Mouse (Mus musculus): ENCODE results near the gene AC131692.1. TPM values are rescaled to one million over a fixed set of nuclear protein-coding genes. Genes with fewer than 3 reads are reported as not detected.
A peak's percentile ranks its signal among the peaks of the same experiment; 100 is the strongest.
"Not testable (repeated sequence)": the region's sequence is repeated elsewhere in the genome, so short reads cannot be mapped to it uniquely, and the experiment has no call there.

Gene AC131692.1
- polyA plus RNA-seq, 1 experiment from 2014 or later = not detected

DNA sequence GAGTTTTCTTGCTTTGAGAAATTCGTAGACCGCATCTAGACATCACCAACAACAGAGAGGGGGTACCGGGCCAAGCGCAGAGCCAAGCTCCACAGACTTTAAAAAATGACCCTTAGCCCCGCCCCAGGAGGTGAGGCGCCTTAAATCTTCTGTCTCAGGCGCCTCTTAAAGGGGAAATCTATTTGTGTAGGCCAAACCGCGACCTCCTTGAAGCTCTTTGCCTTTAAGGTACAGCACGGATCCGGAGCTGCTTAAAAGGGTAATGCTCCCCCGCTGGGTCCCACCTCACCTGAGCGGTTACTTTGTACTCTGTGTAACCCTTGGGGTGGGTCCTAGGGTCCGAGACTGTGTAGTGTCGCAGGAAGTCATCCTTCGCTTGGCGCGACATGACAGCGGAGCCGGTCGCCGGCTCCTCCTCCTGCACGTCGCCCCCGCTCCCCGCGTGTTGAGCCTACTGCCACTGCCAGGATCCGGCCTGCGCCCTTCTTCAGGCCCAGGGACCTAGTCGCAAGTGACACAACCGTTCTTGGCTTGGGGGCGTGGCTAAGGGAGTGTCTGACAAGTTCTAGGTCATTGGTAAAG lies 33.6 kb downstream of the AC131692.1 start, which contains the start of gene Snx15:
TSS of gene Snx15 (minus strand) at position 545 of the 582 bp plus-strand sequence.
- peak; percentile 79 for TF ChIP-seq EP300 (IDR thresholded peaks at IDR 0.05; ENCODE audit: low read depth)
- no peak for TF ChIP-seq CTCF (IDR thresholded peaks at IDR 0.05; ENCODE audit: low read depth)
- peaks cover 22% of the 10 kb centered on the region for H3K4me1 ChIP-seq (ENCODE audit: insufficient read depth)
- under 1% methylated on average over 32 of the region's 32 CpGs for WGBS (ENCODE audit: insufficient replicate concordance)

DNA sequence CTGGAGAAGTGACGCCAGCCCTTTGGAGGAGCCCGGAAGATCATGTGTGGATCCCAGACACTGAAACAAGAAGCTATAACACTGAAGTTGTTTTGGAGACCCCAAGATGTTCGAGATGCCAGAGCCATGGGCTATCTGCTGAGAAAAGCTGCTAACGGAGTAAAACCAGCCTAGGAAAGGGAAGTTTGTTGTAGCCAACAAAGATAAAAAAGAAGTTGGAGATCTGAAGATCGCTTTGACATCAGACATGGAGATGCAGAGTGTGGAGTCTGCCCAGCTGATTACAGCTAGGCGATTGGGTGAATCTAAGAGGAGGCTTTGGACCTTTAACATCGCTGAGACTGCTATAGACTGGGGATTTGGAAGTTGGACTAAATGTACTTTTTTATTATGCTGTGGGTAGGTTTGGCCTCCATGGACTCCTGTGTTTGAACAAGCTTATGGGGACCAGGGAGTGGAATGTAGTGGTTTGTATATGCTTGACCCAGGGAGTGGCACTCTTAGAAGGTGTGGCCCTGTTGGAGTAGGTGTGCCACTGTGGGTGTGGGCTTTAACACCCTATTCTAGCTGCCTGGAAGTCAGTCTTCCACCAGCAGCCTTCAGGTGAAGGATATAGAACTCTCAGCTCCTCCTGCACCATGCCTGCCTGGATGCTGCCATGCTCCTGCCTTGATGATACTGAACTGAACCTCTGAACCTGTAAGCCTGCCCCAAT lies 36.4 kb downstream of the AC131692.1 start:
- H3K27ac ChIP-seq (ENCODE audit: low read depth); DNase-seq; ATAC-seq; H3K9me3 ChIP-seq (ENCODE audit: low read length); H3K4me3 ChIP-seq (ENCODE audit: low read depth, low read length); H3K36me3 ChIP-seq (replicated peaks; ENCODE audit: insufficient read depth, low read length); H3K27me3 ChIP-seq (ENCODE audit: insufficient read depth, low read length); H3K9ac ChIP-seq (replicated peaks): not testable (repeated sequence)
- H3K4me1 ChIP-seq (ENCODE audit: insufficient read depth) = peaks cover 33% of the 10 kb centered on the region
- 69% methylated on average over 7 of the region's 7 CpGs for WGBS (ENCODE audit: insufficient replicate concordance)
- peak overlapping the region; percentile 60; the same call in 1 of the 2 replicates for H3K4me2 ChIP-seq (ENCODE audit: low read depth, low read length)

More for the DNA sequence above, 33.6 kb downstream of the AC131692.1 start, which contains the start of gene Snx15:
- H3K4me3 ChIP-seq (ENCODE audit: low read depth, low read length) = peak within 1 kb of the TSS; percentile 54
- DNase-seq (peak; percentile 96), ATAC-seq (peak; percentile 92)
- no peaks in the 10 kb centered on the region for H3K27me3 ChIP-seq (ENCODE audit: insufficient read depth, low read length)
- no peaks in the 10 kb centered on the region for H3K36me3 ChIP-seq (replicated peaks; ENCODE audit: insufficient read depth, low read length)
- H3K27ac ChIP-seq (ENCODE audit: low read depth) = peak within 1 kb of the TSS; percentile 90
- H3K9ac ChIP-seq (replicated peaks) = peak within 1 kb of the TSS; percentile 66
- peak within 1 kb of the TSS; percentile 74 for H3K4me2 ChIP-seq (ENCODE audit: low read depth, low read length)
- H3K9me3 ChIP-seq (ENCODE audit: low read length) = no peaks in the 10 kb centered on the region

DNA sequence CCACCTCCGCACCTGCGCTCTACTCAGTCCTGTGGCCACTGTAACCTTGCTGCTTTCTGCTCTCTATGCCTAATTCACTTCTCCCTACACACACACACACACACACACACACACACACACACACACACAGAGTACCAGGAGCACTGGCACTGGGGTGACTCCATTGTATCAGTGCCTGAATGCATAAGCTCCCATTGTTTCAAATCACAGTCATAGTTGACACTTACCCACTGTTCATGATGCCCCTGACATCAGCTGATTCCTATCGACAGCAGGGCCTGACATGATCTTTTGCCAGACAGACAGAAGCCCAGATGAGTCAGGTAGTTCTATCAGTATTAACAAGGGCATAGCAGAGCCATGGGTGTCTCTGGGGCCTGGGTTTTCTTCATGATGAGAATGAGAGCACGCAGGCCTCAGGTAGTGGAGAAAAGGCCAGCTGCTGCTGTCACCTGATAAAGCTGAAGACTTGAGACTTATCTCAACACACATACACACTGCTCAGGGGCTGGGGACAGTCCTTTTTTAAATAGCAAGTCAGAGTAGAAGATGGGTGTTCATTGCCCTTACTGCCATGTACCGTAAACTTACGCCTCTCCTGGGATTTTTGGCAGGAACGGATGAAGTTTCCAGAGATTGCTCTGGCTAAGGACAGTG lies 38.1 kb downstream of the AC131692.1 start:
- peak overlapping the region; percentile 60 for H3K4me2 ChIP-seq (ENCODE audit: low read depth, low read length)
- peak; percentile 53 for ATAC-seq

DNA sequence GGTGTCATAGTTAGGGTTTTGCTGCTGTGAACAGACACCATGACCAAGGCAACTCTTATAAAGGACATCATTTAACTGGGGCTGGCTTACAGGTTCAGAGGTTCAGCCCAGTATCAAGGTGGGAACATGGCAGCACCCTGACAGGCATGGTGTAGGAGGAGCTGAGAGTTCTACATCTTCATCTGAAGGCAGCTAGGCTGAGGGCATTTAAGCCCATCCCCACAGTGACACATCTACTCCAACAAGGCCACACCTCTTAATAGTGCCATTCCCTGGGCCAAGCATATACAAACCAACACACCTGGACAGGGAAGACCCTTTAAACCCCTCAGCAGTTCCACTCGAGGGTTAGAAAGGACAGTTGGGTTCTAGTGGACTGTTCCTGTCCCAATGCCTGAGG lies 39.0 kb downstream of the AC131692.1 start:
- not testable (repeated sequence) for H3K9ac ChIP-seq (replicated peaks); DNase-seq; H3K36me3 ChIP-seq (replicated peaks; ENCODE audit: insufficient read depth, low read length); H3K27me3 ChIP-seq (ENCODE audit: insufficient read depth, low read length); H3K9me3 ChIP-seq (ENCODE audit: low read length)
- 57% methylated on average over 1 of the region's 1 CpGs for WGBS (ENCODE audit: insufficient replicate concordance)
- ATAC-seq = peak; percentile 46
- Histone ChIP-seq H3K27ac (ENCODE audit: low read depth) (peak overlapping the region; percentile 72), H3K4me3 (ENCODE audit: low read depth, low read length) (peak overlapping the region; percentile 13; the same call in 1 of the 2 replicates), H3K4me1 (ENCODE audit: insufficient read depth) (peaks cover 33% of the 10 kb centered on the region), H3K4me2 (ENCODE audit: low read depth, low read length) (peak overlapping the region; percentile 60)

More for the DNA sequence above, 38.1 kb downstream of the AC131692.1 start:
- Histone ChIP-seq H3K4me3 (ENCODE audit: low read depth, low read length) (peak overlapping the region; percentile 20; the same call in 1 of the 2 replicates), H3K4me1 (ENCODE audit: insufficient read depth) (peaks cover 33% of the 10 kb centered on the region), H3K27me3 (ENCODE audit: insufficient read depth, low read length) (no peaks in the 10 kb centered on the region), H3K9me3 (ENCODE audit: low read length) (no peaks in the 10 kb centered on the region), H3K27ac (ENCODE audit: low read depth) (peak overlapping the region; percentile 72), H3K9ac (replicated peaks) (0 out of 2 replicates have a peak overlapping the region, but pooled peaks have one; percentile 10), H3K36me3 (replicated peaks; ENCODE audit: insufficient read depth, low read length) (0 out of 2 replicates have a peak, but pooled peaks cover 9% of the 10 kb centered on the region)
- WGBS (ENCODE audit: insufficient replicate concordance) = 55% methylated on average over 7 of the region's 7 CpGs
- no peak for TF ChIP-seq CTCF (IDR thresholded peaks at IDR 0.05; ENCODE audit: low read depth)
- peak; percentile 90 for TF ChIP-seq EP300 (IDR thresholded peaks at IDR 0.05; ENCODE audit: low read depth)
- peak; percentile 43 for DNase-seq

DNA sequence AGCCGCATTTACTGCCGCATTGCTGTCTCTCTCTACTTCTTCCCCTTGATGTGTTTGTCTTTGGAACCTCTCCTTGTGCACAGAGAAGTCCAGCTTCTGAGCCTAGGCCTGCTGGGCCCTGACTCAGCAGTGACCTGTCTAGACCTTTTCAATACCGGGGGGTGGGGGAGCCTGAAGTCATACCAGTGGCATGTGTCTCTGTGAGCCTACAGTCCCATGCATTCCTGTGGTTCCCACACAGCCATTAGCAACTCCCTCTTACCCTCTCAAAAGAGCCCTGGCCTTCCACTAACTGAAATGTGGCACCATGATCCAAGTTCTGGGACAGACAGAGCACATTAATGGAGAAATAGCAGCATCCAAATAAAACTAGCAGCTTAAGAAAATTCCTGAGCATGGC lies 42.2 kb downstream of the AC131692.1 start:
- H3K9me3 ChIP-seq (ENCODE audit: low read length) = no peaks in the 10 kb centered on the region
- peaks cover 26% of the 10 kb centered on the region for H3K4me1 ChIP-seq (ENCODE audit: insufficient read depth)
- H3K27ac ChIP-seq (ENCODE audit: low read depth) = no peak overlapping the region
- TF ChIP-seq CTCF (IDR thresholded peaks at IDR 0.05; ENCODE audit: low read depth) = no peak
- no peak for TF ChIP-seq EP300 (IDR thresholded peaks at IDR 0.05; ENCODE audit: low read depth)
- DNase-seq (no peak), ATAC-seq (no peak)
- no peaks in the 10 kb centered on the region for H3K27me3 ChIP-seq (ENCODE audit: insufficient read depth, low read length)
- no peak overlapping the region for H3K9ac ChIP-seq (replicated peaks)
- WGBS (ENCODE audit: insufficient replicate concordance) = 81% methylated on average over 3 of the region's 3 CpGs
- 0 out of 2 replicates have a peak, but pooled peaks cover 9% of the 10 kb centered on the region for H3K36me3 ChIP-seq (replicated peaks; ENCODE audit: insufficient read depth, low read length)
- no peak overlapping the region for H3K4me2 ChIP-seq (ENCODE audit: low read depth, low read length)
- H3K4me3 ChIP-seq (ENCODE audit: low read depth, low read length) = no peak overlapping the region

DNA sequence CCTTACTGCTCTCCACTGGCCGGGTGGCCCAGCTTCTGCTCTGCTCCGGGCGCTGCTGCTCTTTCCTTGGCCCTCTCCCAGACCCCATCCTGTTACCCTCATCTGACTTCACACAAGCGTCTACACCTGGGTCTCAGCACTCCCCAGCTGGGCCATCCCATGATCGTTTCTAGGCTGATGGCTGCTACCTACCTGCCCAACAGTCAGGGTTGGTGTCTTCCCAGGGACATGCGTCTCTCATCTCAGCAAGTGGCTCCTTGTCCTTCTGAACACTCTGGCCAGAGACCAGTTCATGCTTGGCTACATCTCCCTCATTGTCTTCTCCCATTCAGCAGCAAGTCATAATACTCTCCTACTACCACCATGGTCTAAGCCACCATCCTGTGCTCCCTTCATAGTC lies 45.5 kb downstream of the AC131692.1 start:
- Histone ChIP-seq H3K4me3 (ENCODE audit: low read depth, low read length) (peak overlapping the region; percentile 57; the same call in 1 of the 2 replicates), H3K9me3 (ENCODE audit: low read length) (no peaks in the 10 kb centered on the region), H3K27me3 (ENCODE audit: insufficient read depth, low read length) (no peaks in the 10 kb centered on the region), H3K36me3 (replicated peaks; ENCODE audit: insufficient read depth, low read length) (0 out of 2 replicates have a peak, but pooled peaks cover 7% of the 10 kb centered on the region), H3K27ac (ENCODE audit: low read depth) (no peak overlapping the region), H3K4me1 (ENCODE audit: insufficient read depth) (peaks cover 8% of the 10 kb centered on the region), H3K9ac (replicated peaks) (peak overlapping the region; percentile 75), H3K4me2 (ENCODE audit: low read depth, low read length) (peak overlapping the region; percentile 83)
- 92% methylated on average over 6 of the region's 6 CpGs for WGBS (ENCODE audit: insufficient replicate concordance)
- no peak for DNase-seq
- no peak for ATAC-seq
- TF ChIP-seq EP300 (IDR thresholded peaks at IDR 0.05; ENCODE audit: low read depth) (no peak), CTCF (IDR thresholded peaks at IDR 0.05; ENCODE audit: low read depth) (no peak)

Measured in liver, postnatal 0 days (tissue).